Mouse (Mus musculus): ENCODE measurements around the gene Srd5a1.

- no peak for TF ChIP-seq CTCF (IDR thresholded peaks at IDR 0.05; ENCODE audit: low read depth, low read length)
- no peak for TF ChIP-seq POLR2A (IDR thresholded peaks at IDR 0.05; ENCODE audit: borderline replicate concordance, low read depth, low read length)
Observed at GRCm38 (mm10) chr13:69627941-69628340, 16.7 kb upstream of the Srd5a1 start.

Measured in bone marrow macrophage, adult 2 months (primary cell).